Mouse (Mus musculus): ENCODE data around the gene Fam135a. TPM values are rescaled to one million over a fixed set of nuclear protein-coding genes. Genes with fewer than 3 reads are reported as not detected.

Fam135a gene
- polyA plus RNA-seq, 1 experiment from 2014 or later = 16.0 TPM

- no peaks in the 10 kb centered on the region for H3K9me3 ChIP-seq (ENCODE audit: control insufficient read depth, low read length)
- DNase-seq (ENCODE audit: low spot score) (no peak), ATAC-seq (replicated peaks; ENCODE audit: low FRiP score) (no peak)
- peak overlapping the region; percentile 41 for H3K4me2 ChIP-seq
- H3K9ac ChIP-seq (ENCODE audit: low read depth, low read length) = no peak overlapping the region
- 51% methylated on average over 10 of the region's 10 CpGs for WGBS
- no peaks in the 10 kb centered on the region for H3K4me1 ChIP-seq (replicated peaks; ENCODE audit: control insufficient read depth, insufficient read depth, low read length)
- H3K27ac ChIP-seq (ENCODE audit: low read depth, low read length) = no peak overlapping the region
- no peaks in the 10 kb centered on the region for H3K27me3 ChIP-seq (replicated peaks; ENCODE audit: control insufficient read depth, insufficient read depth, low read length)
- no peak overlapping the region for H3K4me3 ChIP-seq (ENCODE audit: low read depth, low read length)
- no peaks in the 10 kb centered on the region for H3K36me3 ChIP-seq (ENCODE audit: control insufficient read depth, insufficient read depth, low read length)
Measured at GRCm38 (mm10) chr1:24107971-24108773, 8.0 kb upstream of the Fam135a start.

GRCm38 (mm10) chr1:24107378-24107777, 7.2 kb upstream of the Fam135a start:
- no peaks in the 10 kb centered on the region for H3K27me3 ChIP-seq (replicated peaks; ENCODE audit: control insufficient read depth, insufficient read depth, low read length)
- WGBS = 40% methylated on average over 11 of the region's 11 CpGs
- peak overlapping the region; percentile 41 for H3K4me2 ChIP-seq
- H3K4me3 ChIP-seq (ENCODE audit: low read depth, low read length) = no peak overlapping the region
- ATAC-seq (replicated peaks; ENCODE audit: low FRiP score) = no peak
- DNase-seq (ENCODE audit: low spot score) = no peak
- no peaks in the 10 kb centered on the region for H3K9me3 ChIP-seq (ENCODE audit: control insufficient read depth, low read length)
- no peaks in the 10 kb centered on the region for H3K4me1 ChIP-seq (replicated peaks; ENCODE audit: control insufficient read depth, insufficient read depth, low read length)
- no peaks in the 10 kb centered on the region for H3K36me3 ChIP-seq (ENCODE audit: control insufficient read depth, insufficient read depth, low read length)
- H3K9ac ChIP-seq (ENCODE audit: low read depth, low read length) = no peak overlapping the region
- H3K27ac ChIP-seq (ENCODE audit: low read depth, low read length) = no peak overlapping the region

- peaks cover 17% of the 10 kb centered on the region for H3K27me3 ChIP-seq (replicated peaks; ENCODE audit: control insufficient read depth, insufficient read depth, low read length)
- H3K9ac ChIP-seq (ENCODE audit: low read depth, low read length) = no peak overlapping the region
- H3K36me3 ChIP-seq (ENCODE audit: control insufficient read depth, insufficient read depth, low read length) = no peaks in the 10 kb centered on the region
- ATAC-seq (replicated peaks; ENCODE audit: low FRiP score) (no peak), DNase-seq (ENCODE audit: low spot score) (no peak)
- H3K4me2 ChIP-seq = no peak overlapping the region
- no peak overlapping the region for H3K27ac ChIP-seq (ENCODE audit: low read depth, low read length)
- no peaks in the 10 kb centered on the region for H3K9me3 ChIP-seq (ENCODE audit: control insufficient read depth, low read length)
- H3K4me3 ChIP-seq (ENCODE audit: low read depth, low read length) = no peak overlapping the region
- H3K4me1 ChIP-seq (replicated peaks; ENCODE audit: control insufficient read depth, insufficient read depth, low read length) = no peaks in the 10 kb centered on the region
- 57% methylated on average over 10 of the region's 10 CpGs for WGBS
Measured at GRCm38 (mm10) chr1:24102579-24103149, 2.5 kb upstream of the Fam135a start.

GRCm38 (mm10) chr1:24100870-24101358, 773 bp upstream of the Fam135a start:
- Histone ChIP-seq H3K36me3 (ENCODE audit: control insufficient read depth, insufficient read depth, low read length) (no peaks in the 10 kb centered on the region), H3K27ac (ENCODE audit: low read depth, low read length) (no peak overlapping the region), H3K4me3 (ENCODE audit: low read depth, low read length) (peak overlapping the region; percentile 77), H3K4me2 (peak overlapping the region; percentile 84), H3K9ac (ENCODE audit: low read depth, low read length) (no peak overlapping the region), H3K9me3 (ENCODE audit: control insufficient read depth, low read length) (no peaks in the 10 kb centered on the region), H3K27me3 (replicated peaks; ENCODE audit: control insufficient read depth, insufficient read depth, low read length) (peaks cover 17% of the 10 kb centered on the region), H3K4me1 (replicated peaks; ENCODE audit: control insufficient read depth, insufficient read depth, low read length) (no peaks in the 10 kb centered on the region)
- DNase-seq (ENCODE audit: low spot score) (no peak), ATAC-seq (replicated peaks; ENCODE audit: low FRiP score) (no peak; the same call in 1 of the 2 replicates)
- 55% methylated on average over 6 of the region's 6 CpGs for WGBS

GRCm38 (mm10) chr1:24099541-24099925, 608 bp downstream of the Fam135a start:
- peak overlapping the region; percentile 84 for H3K4me2 ChIP-seq
- H3K27me3 ChIP-seq (replicated peaks; ENCODE audit: control insufficient read depth, insufficient read depth, low read length) = peaks cover 17% of the 10 kb centered on the region
- no peaks in the 10 kb centered on the region for H3K9me3 ChIP-seq (ENCODE audit: control insufficient read depth, low read length)
- H3K27ac ChIP-seq (ENCODE audit: low read depth, low read length) = peak overlapping the region; percentile 58; the same call in 1 of the 2 replicates
- ATAC-seq (replicated peaks; ENCODE audit: low FRiP score) = no peak; the same call in none of the 2 replicates
- no peaks in the 10 kb centered on the region for H3K36me3 ChIP-seq (ENCODE audit: control insufficient read depth, insufficient read depth, low read length)
- WGBS = under 1% methylated on average over 43 of the region's 44 CpGs
- no peak for DNase-seq (ENCODE audit: low spot score)
- H3K9ac ChIP-seq (ENCODE audit: low read depth, low read length) = peak overlapping the region; percentile 71
- H3K4me1 ChIP-seq (replicated peaks; ENCODE audit: control insufficient read depth, insufficient read depth, low read length) = no peaks in the 10 kb centered on the region
- H3K4me3 ChIP-seq (ENCODE audit: low read depth, low read length) = peak overlapping the region; percentile 77

GRCm38 (mm10) chr1:24097541-24097940, 2.6 kb downstream of the Fam135a start:
- DNase-seq (ENCODE audit: low spot score) (no peak), ATAC-seq (replicated peaks; ENCODE audit: low FRiP score) (no peak)
- peak overlapping the region; percentile 56; the same call in 1 of the 2 replicates for H3K27ac ChIP-seq (ENCODE audit: low read depth, low read length)
- H3K27me3 ChIP-seq (replicated peaks; ENCODE audit: control insufficient read depth, insufficient read depth, low read length) = peaks cover 17% of the 10 kb centered on the region
- 49% methylated on average over 8 of the region's 8 CpGs for WGBS
- 0 out of 2 replicates have a peak overlapping the region, but pooled peaks have one; percentile 11 for H3K4me3 ChIP-seq (ENCODE audit: low read depth, low read length)
- no peaks in the 10 kb centered on the region for H3K4me1 ChIP-seq (replicated peaks; ENCODE audit: control insufficient read depth, insufficient read depth, low read length)
- H3K9me3 ChIP-seq (ENCODE audit: control insufficient read depth, low read length) = no peaks in the 10 kb centered on the region
- H3K4me2 ChIP-seq = peak overlapping the region; percentile 40
- H3K9ac ChIP-seq (ENCODE audit: low read depth, low read length) = no peak overlapping the region
- no peaks in the 10 kb centered on the region for H3K36me3 ChIP-seq (ENCODE audit: control insufficient read depth, insufficient read depth, low read length)

- no peak overlapping the region for H3K9ac ChIP-seq (ENCODE audit: low read depth, low read length)
- DNase-seq (ENCODE audit: low spot score) = no peak
- no peaks in the 10 kb centered on the region for H3K4me1 ChIP-seq (replicated peaks; ENCODE audit: control insufficient read depth, insufficient read depth, low read length)
- whole genome bisulfite sequencing = 87% methylated on average over 7 of the region's 7 CpGs
- H3K27ac ChIP-seq (ENCODE audit: low read depth, low read length) = no peak overlapping the region
- no peaks in the 10 kb centered on the region for H3K27me3 ChIP-seq (replicated peaks; ENCODE audit: control insufficient read depth, insufficient read depth, low read length)
- H3K36me3 ChIP-seq (ENCODE audit: control insufficient read depth, insufficient read depth, low read length) = no peaks in the 10 kb centered on the region
- H3K4me2 ChIP-seq = no peak overlapping the region
- no peaks in the 10 kb centered on the region for H3K9me3 ChIP-seq (ENCODE audit: control insufficient read depth, low read length)
- no peak overlapping the region for H3K4me3 ChIP-seq (ENCODE audit: low read depth, low read length)
- no peak for ATAC-seq (replicated peaks; ENCODE audit: low FRiP score)
Measured at GRCm38 (mm10) chr1:24092414-24092813, 7.7 kb downstream of the Fam135a start.

GRCm38 (mm10) chr1:24090603-24091002, 9.5 kb downstream of the Fam135a start:
- WGBS = 79% methylated on average over 2 of the region's 2 CpGs
- Histone ChIP-seq H3K9me3 (ENCODE audit: control insufficient read depth, low read length) (no peaks in the 10 kb centered on the region), H3K27me3 (replicated peaks; ENCODE audit: control insufficient read depth, insufficient read depth, low read length) (no peaks in the 10 kb centered on the region), H3K9ac (ENCODE audit: low read depth, low read length) (no peak overlapping the region), H3K4me1 (replicated peaks; ENCODE audit: control insufficient read depth, insufficient read depth, low read length) (no peaks in the 10 kb centered on the region), H3K4me2 (no peak overlapping the region), H3K27ac (ENCODE audit: low read depth, low read length) (no peak overlapping the region), H3K4me3 (ENCODE audit: low read depth, low read length) (no peak overlapping the region), H3K36me3 (ENCODE audit: control insufficient read depth, insufficient read depth, low read length) (no peaks in the 10 kb centered on the region)
- ATAC-seq (replicated peaks; ENCODE audit: low FRiP score) (no peak), DNase-seq (ENCODE audit: low spot score) (no peak)
